Mouse (Mus musculus) liver, embryonic 14.5 days (tissue): ENCODE measurements around the gene Rasgrp4. TPM values are rescaled to one million over a fixed set of nuclear protein-coding genes. Genes with fewer than 3 reads are reported as not detected.

Source experiments
- ATAC-seq: fragments of 200-750 bp; cut with Nextera tagmentation; 2 replicates; pipeline ENCODE4 v1.8.0; 2017; ENCODE audit warnings: moderate number of reproducible peaks, mild to moderate bottlenecking, moderate library complexity; ENCODE audit not compliant: insufficient read depth
- DNase-seq, 3 experiments: peaks; one replicate each; pipeline ENCODE4 v3.0.0-alpha.2; 2012 to 2013; ENCODE audit warnings: low read depth in 3 of 3, low spot score in 3 of 3
- H3K27ac ChIP-seq: fragments of 300-500 bp; sonication (generic); 2 replicates; pipeline ENCODE4 v1.5.1; 2014; ENCODE audit warnings: moderate library complexity, mild to moderate bottlenecking, control low read depth, inconsistent platforms
- H3K27me3 ChIP-seq: fragments of 300-500 bp; sonication (generic); 2 replicates; pipeline ENCODE4 v1.6.1; 2014; ENCODE audit warnings: mild to moderate bottlenecking, low read length, moderate library complexity; ENCODE audit not compliant: control insufficient read depth, insufficient read depth
- H3K36me3 ChIP-seq: fragments of 300-500 bp; sonication (generic); replicated peaks from 2 replicates; pipeline ENCODE4 v1.6.1; 2014; ENCODE audit warnings: low read depth; ENCODE audit not compliant: control insufficient read depth, insufficient read depth
- H3K4me1 ChIP-seq, 2 experiments: fragments of 200-500 bp in 1 of 2; fragments of 300-500 bp in 1 of 2; sonication (generic) in 1 of 2; replicated peaks; 2 replicates each; pipeline ENCODE4 v1.6.1; 2012 to 2014; ENCODE audit warnings: antibody characterized with exemption in 1 of 2, inconsistent platforms in 1 of 2, low read length in 1 of 2; ENCODE audit not compliant: control insufficient read depth in 2 of 2, insufficient read depth in 2 of 2
- H3K4me2 ChIP-seq: fragments of 300-500 bp; sonication (generic); 2 replicates; pipeline ENCODE4 v1.6.1; 2014; ENCODE audit warnings: low read depth, mild to moderate bottlenecking, control low read depth, moderate library complexity
- H3K4me3 ChIP-seq, 2 experiments: fragments of 200-500 bp in 1 of 2; fragments of 300-500 bp in 1 of 2; sonication (generic) in 1 of 2; 2 replicates each; pipeline ENCODE4 v1.5.1; 2012 to 2014; ENCODE audit warnings: low read depth in 2 of 2, low read length in 2 of 2, mild to moderate bottlenecking in 2 of 2, control low read depth in 1 of 2, inconsistent platforms in 1 of 2, moderate library complexity in 1 of 2; ENCODE audit not compliant: insufficient read depth in 1 of 2
- H3K9ac ChIP-seq: fragments of 300-500 bp; sonication (generic); replicated peaks from 2 replicates; pipeline ENCODE4 v1.6.1; 2014; ENCODE audit warnings: mild to moderate bottlenecking, control low read depth, moderate library complexity
- H3K9me3 ChIP-seq: fragments of 300-500 bp; sonication (generic); 2 replicates; pipeline ENCODE4 v1.6.1; 2016; ENCODE audit warnings: low read length, mixed read lengths; ENCODE audit not compliant: control insufficient read depth
- CTCF ChIP-seq: IDR thresholded peaks from 2 replicates; pipeline ENCODE4 v1.5.1; 2016; ENCODE audit warnings: antibody characterized with exemption, low read depth, control low read depth
- EP300 ChIP-seq: IDR thresholded peaks from 2 replicates; pipeline ENCODE4 v1.6.1; 2016; ENCODE audit warnings: antibody characterized with exemption, low read depth
- WGBS: fragments of 180-500 bp; shearing (Covaris S2); extraction: QIAGEN DNeasy Blood & Tissue Kit; methylation state at CpG from one replicate; pipeline ENCODE4 v1.1.7; 2014; ENCODE audit not compliant: insufficient replicate concordance; 5-methylcytosine and 5-hydroxymethylcytosine counted together
- polyA plus RNA-seq, 2 experiments: library from polyadenylated mRNA; depleted of rRNA in 1 of 2; stranded (reverse) in 1 of 2; unstranded in 1 of 2; fragments of >200 nt; fragmentation: Nextera tagmentation in 1 of 2; extraction: Ambion mirVana in 1 of 2; gene quantifications; 2 replicates each; pipeline versions ENCODE4 v1.2.1 to v1.2.3; 2012 to 2014

Rasgrp4 gene
- polyA plus RNA-seq, 2 experiments: 0.39 to 0.96 TPM

DNA sequence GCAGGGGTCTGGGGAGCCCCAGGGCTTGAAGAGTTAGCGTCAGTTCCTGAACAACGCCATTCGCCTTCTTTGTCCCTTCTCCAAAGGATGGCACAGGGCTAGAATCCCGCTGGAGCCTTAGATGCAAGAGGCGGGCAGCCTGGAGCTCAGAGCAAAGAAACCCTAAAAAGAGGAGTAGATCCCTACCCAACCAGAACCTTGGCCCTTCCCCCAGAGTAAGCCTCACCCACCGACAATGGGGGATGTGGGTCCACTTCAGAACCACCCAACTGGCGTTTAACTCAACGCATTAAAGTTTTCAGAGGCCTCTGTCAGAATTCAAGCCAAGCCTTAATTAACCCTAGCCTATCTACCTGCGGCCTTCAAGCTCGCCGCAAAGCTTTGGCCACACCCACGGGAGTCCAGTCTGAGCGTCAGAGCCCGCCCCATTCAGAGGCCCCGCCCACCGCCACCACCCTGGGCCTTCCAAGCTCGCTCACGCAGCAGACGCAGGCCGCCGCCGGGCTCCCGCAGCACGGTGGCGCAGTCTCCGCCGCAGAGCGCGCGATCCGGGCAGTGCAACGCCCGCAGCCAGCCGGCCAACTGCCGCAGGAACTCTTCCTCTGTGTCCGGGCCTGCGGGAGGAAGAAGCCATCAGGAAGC lies 20.7 kb downstream of the Rasgrp4 start:
- no peak for TF ChIP-seq CTCF
- no peak for TF ChIP-seq EP300
- no peaks in the 10 kb centered on the region; the same call in 1 of the 2 replicates for H3K9me3 ChIP-seq
- DNase-seq: peak; percentile 70 to 76 (median 71)
- 8% methylated on average over 37 of the region's 37 CpGs for WGBS
- peaks cover 7% of the 10 kb centered on the region for H3K27me3 ChIP-seq
- ATAC-seq: peak; percentile 88
- H3K9ac ChIP-seq: peak overlapping the region; percentile 73
- peaks cover 0 to 7% of the 10 kb centered on the region in 2 experiments; a peak in 2 of 4 replicates for H3K4me1 ChIP-seq
- H3K4me2 ChIP-seq: peak overlapping the region; percentile 99
- H3K36me3 ChIP-seq: no peaks in the 10 kb centered on the region
- no peak overlapping the region for H3K27ac ChIP-seq
- peak overlapping the region; percentile 62 to 83 for H3K4me3 ChIP-seq

DNA sequence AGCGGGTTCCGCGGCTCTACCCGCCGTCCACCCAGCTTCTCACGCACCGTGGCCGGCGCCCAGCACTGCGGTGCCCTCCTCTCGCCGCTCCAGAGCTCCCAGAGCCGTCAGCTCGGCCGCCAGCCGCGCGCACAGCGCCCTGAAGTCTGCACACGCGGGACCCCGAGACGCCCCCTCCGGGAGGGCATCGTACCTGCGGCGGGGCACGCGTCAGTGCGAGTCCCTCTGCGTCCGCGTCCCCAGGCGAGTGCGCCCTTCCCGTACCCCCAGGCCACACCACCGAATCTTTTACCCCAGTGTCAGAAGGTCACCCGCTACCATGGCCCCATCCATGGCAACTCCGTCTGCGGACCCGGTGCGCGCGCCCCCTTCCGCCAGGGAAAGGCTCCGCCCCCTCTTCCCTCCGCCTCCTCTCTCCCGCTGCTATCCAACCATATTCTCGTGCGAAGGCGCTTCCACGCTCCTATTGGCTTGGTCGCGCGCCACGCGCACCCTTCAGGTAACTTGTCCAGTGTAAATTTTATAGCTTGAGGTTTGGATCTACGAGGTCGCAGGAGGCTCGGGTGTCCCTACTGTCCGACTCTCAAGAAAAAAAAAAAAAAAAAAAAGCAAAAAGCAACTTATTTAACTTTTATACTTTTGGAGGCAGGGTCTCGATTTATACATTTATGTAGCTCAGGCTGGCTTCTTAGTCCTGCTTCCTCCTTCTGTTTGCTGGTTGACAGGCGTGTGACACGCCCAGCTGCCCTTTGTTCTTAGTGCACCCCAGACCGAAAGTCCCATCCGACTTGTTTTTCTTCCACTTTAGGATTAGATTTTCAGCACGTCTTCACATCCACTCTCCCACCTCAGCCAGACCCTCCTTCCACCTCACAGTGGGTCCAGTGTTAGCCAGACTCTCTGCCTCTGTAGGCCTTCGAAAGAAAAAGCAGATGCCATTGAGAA lies 21.5 kb downstream of the Rasgrp4 start, which contains the start of gene Fam98c:
Gene Fam98c (minus strand): TSS at position 397 of the 945 bp plus-strand sequence.
- H3K4me2 ChIP-seq: peak within 1 kb of the TSS; percentile 99
- no peaks in the 10 kb centered on the region; the same call in 1 of the 2 replicates for H3K9me3 ChIP-seq
- peaks cover 7% of the 10 kb centered on the region for H3K27me3 ChIP-seq
- H3K4me1 ChIP-seq: peaks cover 0 to 7% of the 10 kb centered on the region in 2 experiments; a peak in 2 of 4 replicates
- H3K4me3 ChIP-seq: peak within 1 kb of the TSS; percentile 62 to 83
- H3K9ac ChIP-seq: peak within 1 kb of the TSS; percentile 73
- WGBS: 2% methylated on average over 62 of the region's 68 CpGs
- TF ChIP-seq EP300 (no peak), CTCF (peak; percentile 53)
- ATAC-seq: peak; percentile 84
- H3K36me3 ChIP-seq: no peaks in the 10 kb centered on the region
- H3K27ac ChIP-seq: no peak within 1 kb of the TSS; the same call in 1 of the 2 replicates
- DNase-seq: peak; percentile 50 to 66 (median 62)

DNA sequence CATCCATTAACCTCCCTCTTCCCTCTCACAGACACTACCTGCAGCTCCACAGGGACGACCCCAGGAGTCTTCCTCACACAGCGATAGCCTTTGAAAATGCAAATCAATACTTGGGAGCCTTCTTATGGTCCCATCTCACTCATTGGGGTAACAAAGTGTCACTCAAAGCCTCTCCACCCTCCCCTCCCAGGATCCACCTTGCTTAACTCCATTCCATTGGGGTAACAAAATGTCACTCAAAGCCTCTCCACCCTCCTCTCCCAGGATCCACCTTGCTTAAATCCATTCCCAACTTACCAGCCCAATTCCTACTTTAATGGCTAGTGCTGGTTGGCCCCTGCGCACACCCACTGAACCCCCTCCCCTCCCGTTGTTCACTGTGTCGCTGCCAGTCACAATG lies 23.6 kb downstream of the Rasgrp4 start:
- ATAC-seq (no peak), DNase-seq (no peak)
- Histone ChIP-seq H3K27me3 (peaks cover 7% of the 10 kb centered on the region), H3K27ac (no peak overlapping the region), H3K4me3 (no peak overlapping the region), H3K9me3 (no peaks in the 10 kb centered on the region; the same call in 1 of the 2 replicates), H3K9ac (no peak overlapping the region), H3K36me3 (no peaks in the 10 kb centered on the region), H3K4me2 (no peak overlapping the region), H3K4me1 (peaks cover 0 to 10% of the 10 kb centered on the region in 2 experiments; a peak in 3 of 4 replicates)
- TF ChIP-seq CTCF (no peak), EP300 (no peak)
- WGBS: 10% methylated on average over 5 of the region's 5 CpGs

DNA sequence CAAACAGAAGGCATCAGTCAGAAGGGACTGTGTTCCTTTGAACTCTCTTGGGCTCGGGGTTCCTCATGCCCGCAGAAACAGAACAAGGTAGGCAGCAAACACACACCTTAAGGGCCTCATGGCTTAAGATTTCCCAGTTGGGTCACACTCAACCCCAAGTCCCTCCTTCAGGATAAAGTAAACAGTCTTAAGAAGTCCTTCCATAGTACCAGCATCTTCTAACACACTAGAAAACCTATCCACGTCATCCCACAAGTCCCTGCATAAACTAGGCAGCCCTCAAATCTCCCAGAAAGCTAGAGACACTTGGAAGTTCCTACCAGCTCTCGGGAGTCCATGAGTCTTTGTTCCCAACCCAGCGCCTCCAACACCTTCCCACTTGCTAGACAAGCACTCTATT lies 27.6 kb downstream of the Rasgrp4 start:
- no peak for ATAC-seq
- TF ChIP-seq EP300: no peak
- no peak for TF ChIP-seq CTCF
- Histone ChIP-seq H3K36me3 (no peaks in the 10 kb centered on the region), H3K9me3 (no peaks in the 10 kb centered on the region), H3K27me3 (peaks cover 7% of the 10 kb centered on the region), H3K27ac (no peak overlapping the region), H3K4me3 (no peak overlapping the region), H3K9ac (no peak overlapping the region), H3K4me2 (no peak overlapping the region), H3K4me1 (peaks cover 0 to 4% of the 10 kb centered on the region in 2 experiments; a peak in 2 of 4 replicates)
- DNase-seq: no peak
- 56% methylated on average over 5 of the region's 5 CpGs for WGBS
